Mouse (Mus musculus): ENCODE data around the gene Olfr844. TPM values are rescaled to one million over a fixed set of nuclear protein-coding genes. Genes with fewer than 3 reads are reported as not detected.

The Olfr844 gene
- not detected in 2 replicates for polyA plus RNA-seq (2015; fragmentation: Nextera tagmentation; extraction: Ambion mirVana)

GRCm38 (mm10) chr9:19316047-19316446 is at the start of gene Olfr844:
TSS of gene Olfr844 (plus strand) at chr9:19316347.
- Histone ChIP-seq H3K4me2 (replicated peaks; ENCODE audit: low read depth, low read length) (no peak within 1 kb of the TSS), H3K9ac (replicated peaks; ENCODE audit: low read length) (no peak within 1 kb of the TSS), H3K4me3 (ENCODE audit: low read length) (no peak within 1 kb of the TSS), H3K27me3 (ENCODE audit: insufficient read depth, low read length) (no peaks in the 10 kb centered on the region), H3K4me1 (ENCODE audit: insufficient read depth, low read length) (no peaks in the 10 kb centered on the region), H3K36me3 (ENCODE audit: insufficient read depth, low read length) (no peaks in the 10 kb centered on the region), H3K27ac (ENCODE audit: low read length) (no peak within 1 kb of the TSS), H3K9me3 (ENCODE audit: low read length) (no peaks in the 10 kb centered on the region)
- ATAC-seq (ENCODE audit: low FRiP score, low TSS enrichment) = no peak

DNA sequence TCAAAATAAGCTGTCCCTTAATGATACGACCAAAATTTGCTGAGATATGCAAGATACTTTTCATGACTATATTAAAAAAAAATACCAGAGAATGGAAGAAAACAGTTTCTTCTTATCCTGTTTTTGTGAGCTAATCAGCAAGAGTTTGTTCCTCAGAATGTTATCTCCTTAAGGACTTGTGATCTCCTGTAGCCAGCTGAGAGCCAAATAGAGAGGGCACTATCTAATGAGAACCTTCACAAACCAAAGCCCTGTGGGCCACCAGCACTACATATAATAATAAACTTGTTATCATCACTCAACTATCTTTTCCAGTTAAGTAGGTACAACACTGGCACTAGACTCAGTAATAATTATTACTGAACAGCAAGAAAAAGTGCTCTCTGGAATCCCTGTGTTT is 20.0 kb downstream of the Olfr844 start, which contains the start of gene Olfr845:
Olfr845 (plus strand) TSS at position 301 of the 400 bp plus-strand sequence.
- Histone ChIP-seq H3K4me2 (replicated peaks; ENCODE audit: low read depth, low read length) (no peak within 1 kb of the TSS), H3K27me3 (ENCODE audit: insufficient read depth, low read length) (no peaks in the 10 kb centered on the region), H3K27ac (ENCODE audit: low read length) (no peak within 1 kb of the TSS), H3K4me1 (ENCODE audit: insufficient read depth, low read length) (no peaks in the 10 kb centered on the region), H3K36me3 (ENCODE audit: insufficient read depth, low read length) (no peaks in the 10 kb centered on the region), H3K4me3 (ENCODE audit: low read length) (no peak within 1 kb of the TSS), H3K9ac (replicated peaks; ENCODE audit: low read length) (no peak within 1 kb of the TSS), H3K9me3 (ENCODE audit: low read length) (no peaks in the 10 kb centered on the region; the same call in 1 of the 2 replicates)
- ATAC-seq (ENCODE audit: low FRiP score, low TSS enrichment) = no peak
- WGBS = 78% methylated on average over 1 of the region's 1 CpGs

GRCm38 (mm10) chr9:19363905-19364304 is 47.8 kb downstream of the Olfr844 start, which contains the start of gene Olfr846:
TSS of gene Olfr846 (minus strand) at chr9:19364005.
- ATAC-seq (ENCODE audit: low FRiP score, low TSS enrichment) = no peak
- H3K9ac ChIP-seq (replicated peaks; ENCODE audit: low read length) = no peak within 1 kb of the TSS
- no peak within 1 kb of the TSS for H3K27ac ChIP-seq (ENCODE audit: low read length)
- no peak within 1 kb of the TSS for H3K4me3 ChIP-seq (ENCODE audit: low read length)
- no peaks in the 10 kb centered on the region for H3K27me3 ChIP-seq (ENCODE audit: insufficient read depth, low read length)
- H3K4me2 ChIP-seq (replicated peaks; ENCODE audit: low read depth, low read length) = no peak within 1 kb of the TSS
- H3K9me3 ChIP-seq (ENCODE audit: low read length) = no peaks in the 10 kb centered on the region
- H3K4me1 ChIP-seq (ENCODE audit: insufficient read depth, low read length) = no peaks in the 10 kb centered on the region
- WGBS = 49% methylated on average over 1 of the region's 1 CpGs
- H3K36me3 ChIP-seq (ENCODE audit: insufficient read depth, low read length) = no peaks in the 10 kb centered on the region

Other genes with a start within 250 kb of the Olfr844 start
- not detected in 2 replicates for gene Olfr836, start 196.0 kb upstream of the Olfr844 start, polyA plus RNA-seq (2015; fragmentation: Nextera tagmentation; extraction: Ambion mirVana)
- gene Olfr837, start 180.0 kb upstream of the Olfr844 start, polyA plus RNA-seq (2015; fragmentation: Nextera tagmentation; extraction: Ambion mirVana) = not detected in 2 replicates
- not detected in 2 replicates for gene Olfr839-ps1, start 139.0 kb upstream of the Olfr844 start, polyA plus RNA-seq (2015; fragmentation: Nextera tagmentation; extraction: Ambion mirVana)
- gene Olfr843, start 64.4 kb upstream of the Olfr844 start, polyA plus RNA-seq (2015; fragmentation: Nextera tagmentation; extraction: Ambion mirVana) = not detected in 2 replicates
- gene Olfr845, start 20.1 kb downstream of the Olfr844 start, polyA plus RNA-seq (2015; fragmentation: Nextera tagmentation; extraction: Ambion mirVana) = not detected in 2 replicates
- gene Olfr846, start 47.7 kb downstream of the Olfr844 start, polyA plus RNA-seq (2015; fragmentation: Nextera tagmentation; extraction: Ambion mirVana) = not detected in 2 replicates
- gene Olfr847, start 62.3 kb downstream of the Olfr844 start, polyA plus RNA-seq (2015; fragmentation: Nextera tagmentation; extraction: Ambion mirVana) = not detected in 2 replicates
- not detected in 2 replicates for gene Olfr849, start 123.9 kb downstream of the Olfr844 start, polyA plus RNA-seq (2015; fragmentation: Nextera tagmentation; extraction: Ambion mirVana)
- gene Olfr850, start 161.9 kb downstream of the Olfr844 start, polyA plus RNA-seq (2015; fragmentation: Nextera tagmentation; extraction: Ambion mirVana) = not detected in 2 replicates
- not detected in 2 replicates for gene Olfr851, start 176.9 kb downstream of the Olfr844 start, polyA plus RNA-seq (2015; fragmentation: Nextera tagmentation; extraction: Ambion mirVana)
- gene Olfr853, start 224.7 kb downstream of the Olfr844 start, polyA plus RNA-seq (2015; fragmentation: Nextera tagmentation; extraction: Ambion mirVana) = not detected in 2 replicates

Measured in kidney, embryonic 16.5 days (tissue).